Mouse (Mus musculus): ENCODE data around the gene Efcc1. TPM values are rescaled to one million over a fixed set of nuclear protein-coding genes. Genes with fewer than 3 reads are reported as not detected.

The Efcc1 gene
- polyA plus RNA-seq, 1 experiment from 2014 or later: 3.8 TPM

GRCm38 (mm10) chr6:87734136-87734535 lies 3.5 kb downstream of the Efcc1 start:
- ATAC-seq (ENCODE audit: insufficient read depth): peak; percentile 83
- TF ChIP-seq CTCF (IDR thresholded peaks at IDR 0.05; ENCODE audit: low read depth): no peak

DNA sequence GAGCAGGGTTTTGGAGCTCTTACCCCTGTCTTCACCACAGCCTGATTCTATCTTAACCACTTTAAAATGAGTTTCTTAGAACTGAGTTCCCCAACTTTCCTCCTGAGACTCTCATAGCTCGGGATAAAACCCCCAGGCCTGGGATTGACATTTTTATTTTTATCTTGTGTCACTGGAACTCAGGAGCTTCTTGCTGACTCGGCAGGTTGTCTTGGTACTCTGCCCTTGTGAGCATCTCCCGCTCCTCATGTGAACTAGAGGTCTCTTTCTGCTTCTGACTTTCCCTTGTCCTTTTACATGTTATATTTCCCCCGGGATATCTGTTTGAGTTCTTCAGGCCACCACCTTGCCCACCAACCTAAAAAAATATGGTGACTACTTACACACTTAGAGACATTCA lies 6.3 kb downstream of the Efcc1 start:
- Histone ChIP-seq H3K4me1 (ENCODE audit: insufficient read depth) (peaks cover 26% of the 10 kb centered on the region), H3K9ac (no peak overlapping the region), H3K27ac (ENCODE audit: low read depth) (no peak overlapping the region), H3K9me3 (ENCODE audit: low read depth, low read length) (no peaks in the 10 kb centered on the region), H3K36me3 (ENCODE audit: insufficient read depth) (no peaks in the 10 kb centered on the region), H3K4me3 (ENCODE audit: low read depth, low read length) (no peak overlapping the region), H3K4me2 (no peak overlapping the region), H3K27me3 (ENCODE audit: insufficient read depth, low read length) (peaks cover 14% of the 10 kb centered on the region)
- TF ChIP-seq CTCF (IDR thresholded peaks at IDR 0.05; ENCODE audit: low read depth): no peak
- no peak for DNase-seq
- no peak for ATAC-seq (ENCODE audit: insufficient read depth)
- WGBS: 78% methylated on average over 4 of the region's 4 CpGs

More at GRCm38 (mm10) chr6:87734136-87734535, 3.5 kb downstream of the Efcc1 start:
- H3K4me1 ChIP-seq (ENCODE audit: insufficient read depth): peaks cover 18% of the 10 kb centered on the region
- H3K36me3 ChIP-seq (ENCODE audit: insufficient read depth): no peaks in the 10 kb centered on the region
- no peak overlapping the region for H3K4me3 ChIP-seq (ENCODE audit: low read depth, low read length)
- no peaks in the 10 kb centered on the region for H3K9me3 ChIP-seq (ENCODE audit: low read depth, low read length)
- H3K27me3 ChIP-seq (ENCODE audit: insufficient read depth, low read length): peaks cover 41% of the 10 kb centered on the region
- peak overlapping the region; percentile 62 for H3K27ac ChIP-seq (ENCODE audit: low read depth)
- no peak overlapping the region; the same call in 1 of the 2 replicates for H3K9ac ChIP-seq
- peak; percentile 92 for DNase-seq
- peak overlapping the region; percentile 94 for H3K4me2 ChIP-seq
- WGBS: 26% methylated on average over 5 of the region's 5 CpGs

DNA sequence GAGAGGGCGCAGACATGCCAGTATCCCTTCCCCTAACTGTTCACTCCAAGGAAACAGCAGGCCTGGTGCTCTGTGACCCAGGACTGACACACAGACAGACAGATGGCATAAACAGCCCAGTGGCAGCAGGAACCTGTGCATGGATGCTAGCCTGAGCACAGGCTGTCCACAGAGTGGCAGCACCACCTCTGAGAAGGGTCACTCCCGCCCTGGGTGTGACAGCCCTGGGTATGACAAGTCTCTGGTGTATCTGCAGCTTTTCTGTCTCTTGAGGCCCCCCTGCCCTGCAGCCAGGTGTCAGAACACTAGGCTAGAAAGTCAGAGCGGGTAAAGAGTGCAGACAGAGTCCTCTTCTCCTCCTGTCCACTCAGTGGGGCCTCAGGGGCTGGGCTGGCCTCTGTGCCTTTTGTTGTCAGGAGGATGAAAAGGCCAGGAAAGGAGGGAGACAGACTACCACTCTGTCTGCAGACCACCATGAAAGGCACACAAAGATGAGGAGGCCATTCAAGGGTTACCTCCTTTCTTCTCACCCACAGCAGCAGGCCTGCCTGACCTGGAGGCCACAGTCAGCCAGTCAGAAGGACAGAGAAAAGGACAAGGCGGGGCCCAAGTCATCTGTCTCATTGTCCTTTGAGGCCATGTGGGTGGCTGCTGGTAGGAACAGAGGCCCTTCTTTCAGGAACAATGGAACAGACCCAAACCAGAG lies 7.4 kb downstream of the Efcc1 start:
- Histone ChIP-seq H3K27ac (ENCODE audit: low read depth) (no peak overlapping the region), H3K36me3 (ENCODE audit: insufficient read depth) (no peaks in the 10 kb centered on the region), H3K9me3 (ENCODE audit: low read depth, low read length) (no peaks in the 10 kb centered on the region), H3K4me3 (ENCODE audit: low read depth, low read length) (no peak overlapping the region), H3K9ac (peak overlapping the region; percentile 13; the same call in 1 of the 2 replicates), H3K4me2 (no peak overlapping the region), H3K4me1 (ENCODE audit: insufficient read depth) (peaks cover 21% of the 10 kb centered on the region), H3K27me3 (ENCODE audit: insufficient read depth, low read length) (peaks cover 2% of the 10 kb centered on the region)
- DNase-seq: no peak
- ATAC-seq (ENCODE audit: insufficient read depth): no peak
- 59% methylated on average over 4 of the region's 4 CpGs for WGBS
- TF ChIP-seq CTCF (IDR thresholded peaks at IDR 0.05; ENCODE audit: low read depth): no peak

GRCm38 (mm10) chr6:87739898-87740297 lies 9.2 kb downstream of the Efcc1 start:
- DNase-seq: no peak
- Histone ChIP-seq H3K36me3 (ENCODE audit: insufficient read depth) (no peaks in the 10 kb centered on the region), H3K4me2 (no peak overlapping the region), H3K27ac (ENCODE audit: low read depth) (peak overlapping the region; percentile 24; the same call in 1 of the 2 replicates), H3K9me3 (ENCODE audit: low read depth, low read length) (no peaks in the 10 kb centered on the region), H3K4me1 (ENCODE audit: insufficient read depth) (peaks cover 9% of the 10 kb centered on the region; the same call in 1 of the 2 replicates), H3K27me3 (ENCODE audit: insufficient read depth, low read length) (no peaks in the 10 kb centered on the region), H3K9ac (no peak overlapping the region), H3K4me3 (ENCODE audit: low read depth, low read length) (no peak overlapping the region)
- no peak for TF ChIP-seq CTCF (IDR thresholded peaks at IDR 0.05; ENCODE audit: low read depth)
- WGBS: 27% methylated on average over 6 of the region's 6 CpGs
- ATAC-seq (ENCODE audit: insufficient read depth): no peak

- Histone ChIP-seq H3K9ac (no peak overlapping the region), H3K4me3 (ENCODE audit: low read depth, low read length) (no peak overlapping the region), H3K9me3 (ENCODE audit: low read depth, low read length) (no peaks in the 10 kb centered on the region), H3K4me2 (no peak overlapping the region), H3K36me3 (ENCODE audit: insufficient read depth) (no peaks in the 10 kb centered on the region), H3K27me3 (ENCODE audit: insufficient read depth, low read length) (no peaks in the 10 kb centered on the region), H3K27ac (ENCODE audit: low read depth) (peak overlapping the region; percentile 24; the same call in 1 of the 2 replicates), H3K4me1 (ENCODE audit: insufficient read depth) (peaks cover 8% of the 10 kb centered on the region; the same call in 1 of the 2 replicates)
- peak; percentile 39 for DNase-seq
- no peak for TF ChIP-seq CTCF (IDR thresholded peaks at IDR 0.05; ENCODE audit: low read depth)
- ATAC-seq (ENCODE audit: insufficient read depth): no peak; the same call in 1 of the 2 replicates
Measured at GRCm38 (mm10) chr6:87740496-87740895, 9.8 kb downstream of the Efcc1 start.

DNA sequence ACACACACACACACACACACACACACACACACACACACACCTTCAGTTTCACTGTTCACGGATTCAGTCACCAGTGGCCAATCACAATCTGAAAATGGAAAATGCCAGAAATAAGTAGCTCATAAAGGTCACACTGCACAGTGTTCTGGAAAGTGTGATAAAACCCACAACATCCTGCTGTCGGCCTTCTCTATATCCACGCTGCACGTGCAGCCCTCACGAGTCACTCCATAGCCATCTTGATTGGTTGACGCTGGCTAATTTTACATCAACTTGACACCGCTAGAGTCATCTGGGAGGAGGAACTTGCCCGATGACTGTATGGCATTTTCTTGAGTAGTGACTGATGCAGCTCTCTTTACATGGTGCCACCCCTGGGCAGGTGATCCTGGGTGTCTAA lies 11.3 kb downstream of the Efcc1 start:
- ATAC-seq (ENCODE audit: insufficient read depth): no peak
- no peak for TF ChIP-seq CTCF (IDR thresholded peaks at IDR 0.05; ENCODE audit: low read depth)

GRCm38 (mm10) chr6:87742804-87743203 lies 12.1 kb downstream of the Efcc1 start:
- no peak for ATAC-seq (ENCODE audit: insufficient read depth)
- Histone ChIP-seq H3K27ac (ENCODE audit: low read depth) (no peak overlapping the region), H3K9me3 (ENCODE audit: low read depth, low read length) (no peaks in the 10 kb centered on the region), H3K4me2 (no peak overlapping the region), H3K9ac (no peak overlapping the region), H3K27me3 (ENCODE audit: insufficient read depth, low read length) (no peaks in the 10 kb centered on the region), H3K4me3 (ENCODE audit: low read depth, low read length) (no peak overlapping the region), H3K36me3 (ENCODE audit: insufficient read depth) (no peaks in the 10 kb centered on the region), H3K4me1 (ENCODE audit: insufficient read depth) (peaks cover 8% of the 10 kb centered on the region; the same call in 1 of the 2 replicates)
- WGBS: 79% methylated on average over 5 of the region's 5 CpGs
- TF ChIP-seq CTCF (IDR thresholded peaks at IDR 0.05; ENCODE audit: low read depth): peak; percentile 37
- DNase-seq: no peak

More for the DNA sequence above, 11.3 kb downstream of the Efcc1 start:
- Histone ChIP-seq H3K4me3 (ENCODE audit: low read depth, low read length) (no peak overlapping the region), H3K36me3 (ENCODE audit: insufficient read depth) (no peaks in the 10 kb centered on the region), H3K27me3 (ENCODE audit: insufficient read depth, low read length) (no peaks in the 10 kb centered on the region), H3K4me2 (no peak overlapping the region), H3K27ac (ENCODE audit: low read depth) (no peak overlapping the region), H3K9me3 (ENCODE audit: low read depth, low read length) (no peaks in the 10 kb centered on the region), H3K9ac (no peak overlapping the region), H3K4me1 (ENCODE audit: insufficient read depth) (peaks cover 8% of the 10 kb centered on the region; the same call in 1 of the 2 replicates)
- 79% methylated on average over 8 of the region's 8 CpGs for WGBS
- DNase-seq: no peak
